Mouse (Mus musculus) stomach, postnatal 0 days (tissue): Measurements from ENCODE around the gene Snx20.

Experiments used
- CTCF ChIP-seq: IDR thresholded peaks from 2 replicates; pipeline ENCODE4 v1.5.1; 2016; ENCODE audit warnings: antibody characterized with exemption, low read depth, mild to moderate bottlenecking, moderate library complexity
- EP300 ChIP-seq: optimal IDR thresholded peaks from 2 replicates; pipeline ENCODE3; 2016; ENCODE audit warnings: antibody characterized with exemption

- no peak for TF ChIP-seq EP300
- no peak for TF ChIP-seq CTCF
Observed at GRCm38 (mm10) chr8:88598578-88598977, 37.4 kb downstream of the Snx20 start.
